Mouse (Mus musculus): ENCODE measurements around the gene Crnkl1. TPM values are rescaled to one million over a fixed set of nuclear protein-coding genes. Genes with fewer than 3 reads are reported as not detected.
A peak's percentile ranks its signal among the peaks of the same experiment; 100 is the strongest.

Crnkl1 gene
- total and polyA plus RNA-seq, 2 experiments from 2014 or later, result 12.3 to 15.1 TPM

GRCm38 (mm10) chr2:145971237-145972010 lies 36.6 kb upstream of the Crnkl1 start:
- H3K27ac ChIP-seq, result peak overlapping the region; percentile 65
- no peaks in the 10 kb centered on the region for H3K36me3 ChIP-seq (ENCODE audit: insufficient read depth, low read length)
- H3K9ac ChIP-seq (replicated peaks; ENCODE audit: low read length), result no peak overlapping the region
- no peaks in the 10 kb centered on the region for H3K9me3 ChIP-seq (ENCODE audit: low read length)
- no peak for TF ChIP-seq CTCF (IDR thresholded peaks at IDR 0.05; ENCODE audit: low read depth)
- H3K4me2 ChIP-seq (ENCODE audit: low read depth, low read length), result no peak overlapping the region
- H3K27me3 ChIP-seq (ENCODE audit: insufficient read depth, low read length), result no peaks in the 10 kb centered on the region
- peak; percentile 84 for DNase-seq (ENCODE audit: low spot score)
- no peaks in the 10 kb centered on the region for H3K4me1 ChIP-seq (ENCODE audit: insufficient read depth, low read length)
- 65% methylated on average over 20 of the region's 20 CpGs for WGBS
- ATAC-seq, result peak; percentile 77
- no peak overlapping the region for H3K4me3 ChIP-seq (ENCODE audit: low read length)

- 53% methylated on average over 12 of the region's 12 CpGs for WGBS
- Histone ChIP-seq H3K4me1 (ENCODE audit: insufficient read depth, low read length) (no peaks in the 10 kb centered on the region), H3K27me3 (ENCODE audit: insufficient read depth, low read length) (no peaks in the 10 kb centered on the region), H3K36me3 (ENCODE audit: insufficient read depth, low read length) (no peaks in the 10 kb centered on the region), H3K9ac (replicated peaks; ENCODE audit: low read length) (no peak overlapping the region), H3K4me2 (ENCODE audit: low read depth, low read length) (no peak overlapping the region), H3K27ac (peak overlapping the region; percentile 65), H3K9me3 (ENCODE audit: low read length) (no peaks in the 10 kb centered on the region), H3K4me3 (ENCODE audit: low read length) (no peak overlapping the region)
- TF ChIP-seq CTCF (IDR thresholded peaks at IDR 0.05; ENCODE audit: low read depth), result no peak
- ATAC-seq (peak; percentile 85), DNase-seq (ENCODE audit: low spot score) (peak; percentile 79)
Measured at GRCm38 (mm10) chr2:145970751-145971150, 35.9 kb upstream of the Crnkl1 start.

GRCm38 (mm10) chr2:145961861-145962260 lies 27.0 kb upstream of the Crnkl1 start:
- Histone ChIP-seq H3K27me3 (ENCODE audit: insufficient read depth, low read length) (no peaks in the 10 kb centered on the region), H3K9me3 (ENCODE audit: low read length) (no peaks in the 10 kb centered on the region), H3K9ac (replicated peaks; ENCODE audit: low read length) (no peak overlapping the region), H3K36me3 (ENCODE audit: insufficient read depth, low read length) (no peaks in the 10 kb centered on the region), H3K27ac (no peak overlapping the region), H3K4me2 (ENCODE audit: low read depth, low read length) (no peak overlapping the region), H3K4me3 (ENCODE audit: low read length) (no peak overlapping the region), H3K4me1 (ENCODE audit: insufficient read depth, low read length) (0 out of 2 replicates have a peak, but pooled peaks cover 4% of the 10 kb centered on the region)
- peak; percentile 22; the same call in 1 of the 2 replicates for TF ChIP-seq CTCF (IDR thresholded peaks at IDR 0.05; ENCODE audit: low read depth)
- no peak for ATAC-seq
- 58% methylated on average over 5 of the region's 5 CpGs for WGBS
- peak; percentile 45 for DNase-seq (ENCODE audit: low spot score)

GRCm38 (mm10) chr2:145958551-145958950 lies 23.7 kb upstream of the Crnkl1 start:
- TF ChIP-seq CTCF (IDR thresholded peaks at IDR 0.05; ENCODE audit: low read depth), result no peak
- H3K27me3 ChIP-seq (ENCODE audit: insufficient read depth, low read length), result no peaks in the 10 kb centered on the region
- WGBS, result 35% methylated on average over 7 of the region's 7 CpGs
- H3K27ac ChIP-seq, result no peak overlapping the region
- 0 out of 2 replicates have a peak, but pooled peaks cover 4% of the 10 kb centered on the region for H3K4me1 ChIP-seq (ENCODE audit: insufficient read depth, low read length)
- no peak overlapping the region for H3K9ac ChIP-seq (replicated peaks; ENCODE audit: low read length)
- H3K36me3 ChIP-seq (ENCODE audit: insufficient read depth, low read length), result no peaks in the 10 kb centered on the region
- H3K9me3 ChIP-seq (ENCODE audit: low read length), result no peaks in the 10 kb centered on the region
- H3K4me2 ChIP-seq (ENCODE audit: low read depth, low read length), result no peak overlapping the region
- no peak overlapping the region for H3K4me3 ChIP-seq (ENCODE audit: low read length)
- DNase-seq (ENCODE audit: low spot score) (no peak), ATAC-seq (peak; percentile 72; the same call in 1 of the 2 replicates)

- 40% methylated on average over 6 of the region's 6 CpGs for WGBS
- H3K27ac ChIP-seq, result no peak overlapping the region
- ATAC-seq (no peak; the same call in 1 of the 2 replicates), DNase-seq (ENCODE audit: low spot score) (peak; percentile 40)
- H3K9ac ChIP-seq (replicated peaks; ENCODE audit: low read length), result no peak overlapping the region
- no peaks in the 10 kb centered on the region for H3K9me3 ChIP-seq (ENCODE audit: low read length)
- no peak overlapping the region for H3K4me3 ChIP-seq (ENCODE audit: low read length)
- no peak overlapping the region for H3K4me2 ChIP-seq (ENCODE audit: low read depth, low read length)
- H3K36me3 ChIP-seq (ENCODE audit: insufficient read depth, low read length), result no peaks in the 10 kb centered on the region
- no peaks in the 10 kb centered on the region for H3K27me3 ChIP-seq (ENCODE audit: insufficient read depth, low read length)
- H3K4me1 ChIP-seq (ENCODE audit: insufficient read depth, low read length), result 0 out of 2 replicates have a peak, but pooled peaks cover 4% of the 10 kb centered on the region
- no peak for TF ChIP-seq CTCF (IDR thresholded peaks at IDR 0.05; ENCODE audit: low read depth)
Measured at GRCm38 (mm10) chr2:145958097-145958496, 23.3 kb upstream of the Crnkl1 start.

GRCm38 (mm10) chr2:145957450-145957849 lies 22.6 kb upstream of the Crnkl1 start:
- peak; percentile 56; the same call in 1 of the 2 replicates for ATAC-seq

GRCm38 (mm10) chr2:145956318-145956717 lies 21.5 kb upstream of the Crnkl1 start:
- H3K4me2 ChIP-seq (ENCODE audit: low read depth, low read length), result no peak overlapping the region
- ATAC-seq, result no peak
- DNase-seq (ENCODE audit: low spot score), result no peak
- H3K27ac ChIP-seq, result no peak overlapping the region
- H3K9me3 ChIP-seq (ENCODE audit: low read length), result no peaks in the 10 kb centered on the region
- no peaks in the 10 kb centered on the region for H3K36me3 ChIP-seq (ENCODE audit: insufficient read depth, low read length)
- 66% methylated on average over 5 of the region's 5 CpGs for WGBS
- no peak for TF ChIP-seq CTCF (IDR thresholded peaks at IDR 0.05; ENCODE audit: low read depth)
- no peak overlapping the region for H3K4me3 ChIP-seq (ENCODE audit: low read length)
- no peak overlapping the region for H3K9ac ChIP-seq (replicated peaks; ENCODE audit: low read length)
- H3K4me1 ChIP-seq (ENCODE audit: insufficient read depth, low read length), result 0 out of 2 replicates have a peak, but pooled peaks cover 4% of the 10 kb centered on the region
- H3K27me3 ChIP-seq (ENCODE audit: insufficient read depth, low read length), result no peaks in the 10 kb centered on the region

More at GRCm38 (mm10) chr2:145957450-145957849, 22.6 kb upstream of the Crnkl1 start:
- DNase-seq (ENCODE audit: low spot score), result peak; percentile 85
- Histone ChIP-seq H3K36me3 (ENCODE audit: insufficient read depth, low read length) (no peaks in the 10 kb centered on the region), H3K4me2 (ENCODE audit: low read depth, low read length) (no peak overlapping the region), H3K27ac (no peak overlapping the region), H3K4me3 (ENCODE audit: low read length) (no peak overlapping the region), H3K9me3 (ENCODE audit: low read length) (no peaks in the 10 kb centered on the region), H3K4me1 (ENCODE audit: insufficient read depth, low read length) (0 out of 2 replicates have a peak, but pooled peaks cover 4% of the 10 kb centered on the region), H3K9ac (replicated peaks; ENCODE audit: low read length) (no peak overlapping the region), H3K27me3 (ENCODE audit: insufficient read depth, low read length) (no peaks in the 10 kb centered on the region)
- 11% methylated on average over 4 of the region's 4 CpGs for WGBS
- TF ChIP-seq CTCF (IDR thresholded peaks at IDR 0.05; ENCODE audit: low read depth), result peak; percentile 87

Measured in hindbrain, postnatal 0 days (tissue).